Comparison of ENCODE assay signal across 8 mouse cellular contexts in the genomic region with DNA sequence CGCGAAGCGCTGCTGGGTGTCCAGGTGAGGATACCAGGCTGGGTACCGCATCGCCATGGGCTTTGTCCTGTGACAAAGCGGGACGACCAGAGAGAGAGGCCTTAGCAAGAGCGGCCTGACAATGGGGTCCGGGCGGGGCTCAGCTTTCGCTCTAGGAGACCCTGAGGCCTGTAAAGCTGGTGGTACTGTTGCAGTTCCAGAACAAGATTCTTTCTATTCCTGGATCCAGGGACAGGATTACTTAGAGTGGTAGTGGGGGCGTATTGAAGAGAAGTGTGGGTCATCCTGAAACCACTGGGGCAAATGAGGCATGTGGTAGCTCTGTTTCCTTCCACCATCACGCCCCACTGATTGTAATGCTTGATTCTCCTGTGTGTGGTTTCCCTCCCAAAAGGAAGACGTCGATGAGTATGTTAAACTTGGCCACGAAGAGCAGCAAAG. TPM values are rescaled to one million over a fixed set of nuclear protein-coding genes. Genes with fewer than 3 reads are reported as not detected.
A peak's percentile ranks its signal among the peaks of the same experiment; 100 is the strongest.
DNase-seq lines count a peak whose midpoint lies in the region; ATAC-seq and TF ChIP-seq lines count a peak whose summit lies in the region.

No protein-coding gene starts in this region.

- H3K27ac ChIP-seq in kidney, embryonic 14.5 days (ENCODE audit: low read depth, low read length) = peak overlapping the region; percentile 96
- H3K27ac ChIP-seq in heart, postnatal 0 days (ENCODE audit: low read depth) = peak overlapping the region; percentile 92

- no peaks in the 10 kb centered on the region for H3K27me3 ChIP-seq in kidney, embryonic 14.5 days (ENCODE audit: control insufficient read depth, insufficient read depth, low read length)
- H3K27me3 ChIP-seq in heart, postnatal 0 days (ENCODE audit: control insufficient read depth, insufficient read depth, low read length) = no peaks in the 10 kb centered on the region
- H3K27me3 ChIP-seq in megakaryocyte, embryonic 14.5 days (replicated peaks) = peaks cover 3% of the 10 kb centered on the region

- 0 out of 2 replicates have a peak, but pooled peaks have one; percentile 81 for ATAC-seq in kidney, embryonic 14.5 days (ENCODE audit: low FRiP score, low TSS enrichment)
- ATAC-seq in heart, postnatal 0 days (ENCODE audit: insufficient read depth, low read depth) = no peak

- peak overlapping the region; percentile 63 for H3K4me2 ChIP-seq in kidney, embryonic 14.5 days (replicated peaks; ENCODE audit: low read depth, low read length)
- peak overlapping the region; percentile 79 for H3K4me2 ChIP-seq in heart, postnatal 0 days (ENCODE audit: low read depth, low read length)

- DNase-seq in kidney, postnatal 25 days = no peak
- peak; percentile 75 for DNase-seq in R1 (ENCODE audit: low read depth, low spot score)
- no peak for DNase-seq in heart, postnatal 0 days (ENCODE audit: low spot score)
- no peak for DNase-seq in gastrocnemius, adult 8-10 months (ENCODE audit: low spot score in 2 of 2)
- DNase-seq in urinary bladder, postnatal 25 days (ENCODE audit: low spot score) = no peak
- DNase-seq in retina, postnatal 1 day = no peak

- WGBS in kidney, embryonic 14.5 days = under 1% methylated on average over 16 of the region's 16 CpGs
- 0% methylated on average over 16 of the region's 16 CpGs for WGBS in heart, postnatal 0 days

- TF ChIP-seq EP300 in heart, postnatal 0 days (IDR thresholded peaks at IDR 0.05; ENCODE audit: low read depth) = no peak

- TF ChIP-seq CTCF in heart, postnatal 0 days (IDR thresholded peaks at IDR 0.05; ENCODE audit: low read depth) = no peak

- H3K9me3 ChIP-seq in kidney, embryonic 14.5 days (ENCODE audit: control insufficient read depth, low read length) = no peaks in the 10 kb centered on the region
- no peaks in the 10 kb centered on the region for H3K9me3 ChIP-seq in heart, postnatal 0 days (replicated peaks; ENCODE audit: control insufficient read depth, low read length)
- H3K9me3 ChIP-seq in megakaryocyte, embryonic 14.5 days = no peaks in the 10 kb centered on the region

- H3K9ac ChIP-seq in kidney, embryonic 14.5 days (ENCODE audit: low read depth, low read length) = peak overlapping the region; percentile 96
- H3K9ac ChIP-seq in heart, postnatal 0 days (replicated peaks; ENCODE audit: low read depth, low read length) = peak overlapping the region; percentile 84

- peaks cover 12% of the 10 kb centered on the region; the same call in 1 of the 2 replicates for H3K4me1 ChIP-seq in kidney, embryonic 14.5 days (ENCODE audit: control insufficient read depth, insufficient read depth, low read length)
- peaks cover 7% of the 10 kb centered on the region for H3K4me1 ChIP-seq in heart, postnatal 0 days (ENCODE audit: control insufficient read depth, insufficient read depth)
- H3K4me1 ChIP-seq in megakaryocyte, embryonic 14.5 days = peaks cover 10% of the 10 kb centered on the region

- peaks cover 20% of the 10 kb centered on the region; the same call in 1 of the 2 replicates for H3K36me3 ChIP-seq in kidney, embryonic 14.5 days (ENCODE audit: control insufficient read depth, insufficient read depth, low read length)
- H3K36me3 ChIP-seq in heart, postnatal 0 days (replicated peaks; ENCODE audit: control insufficient read depth, insufficient read depth, low read length) = peaks cover 23% of the 10 kb centered on the region
- H3K36me3 ChIP-seq in megakaryocyte, embryonic 14.5 days (replicated peaks; ENCODE audit: low read length) = peaks cover 26% of the 10 kb centered on the region

- peak overlapping the region; percentile 80 for H3K4me3 ChIP-seq in kidney, embryonic 14.5 days (ENCODE audit: low read length)
- peak overlapping the region; percentile 74 for H3K4me3 ChIP-seq in heart, postnatal 0 days (ENCODE audit: low read depth, low read length)
- peak overlapping the region; percentile 98 for H3K4me3 ChIP-seq in megakaryocyte, embryonic 14.5 days (replicated peaks)

RNA-seq across cellular contexts. Expression of a gene that starts 0.6 kb away (rescaled TPM):
- 278 and 283 TPM in 2 replicates for polyA plus RNA-seq in kidney, embryonic 14.5 days (2014; fragmentation: Nextera tagmentation; extraction: Ambion mirVana)
- total RNA-seq in heart, postnatal 0 days (2014; rRNA removed; ENCODE audit: low replicate concordance) = 37.9 and 42.6 TPM in 2 replicates
- polyA plus RNA-seq in heart, postnatal 0 days (2015; fragmentation: Nextera tagmentation; extraction: Ambion mirVana) = 88.6 and 91.7 TPM in 2 replicates
- polyA plus RNA-seq in megakaryocyte, embryonic 14.5 days (2012; ENCODE audit: insufficient read depth, low replicate concordance) = 18.5 and 34.1 TPM in 2 replicates
- total RNA-seq in gastrocnemius, adult 8-10 months (2022) = 10 to 100 TPM; 19.0 to 21.3 (median 19.6) TPM

RNA-seq across cellular contexts. Expression of a gene that starts 31.9 kb away (rescaled TPM):
- not detected in 2 replicates for polyA plus RNA-seq in kidney, embryonic 14.5 days (2014; fragmentation: Nextera tagmentation; extraction: Ambion mirVana)
- not detected in 2 replicates for total RNA-seq in heart, postnatal 0 days (2014; rRNA removed; ENCODE audit: low replicate concordance)
- not detected in 2 replicates for polyA plus RNA-seq in heart, postnatal 0 days (2015; fragmentation: Nextera tagmentation; extraction: Ambion mirVana)
- polyA plus RNA-seq in megakaryocyte, embryonic 14.5 days (2012; ENCODE audit: insufficient read depth, low replicate concordance) = not detected in 2 replicates
- total RNA-seq in gastrocnemius, adult 8-10 months (2022) = not detected

RNA-seq across cellular contexts. Expression of a gene that starts 47.6 kb away (rescaled TPM):
- polyA plus RNA-seq in kidney, embryonic 14.5 days (2014; fragmentation: Nextera tagmentation; extraction: Ambion mirVana) = 0.28 and 0.53 TPM in 2 replicates
- 2.9 and 3.5 TPM in 2 replicates for total RNA-seq in heart, postnatal 0 days (2014; rRNA removed; ENCODE audit: low replicate concordance)
- polyA plus RNA-seq in heart, postnatal 0 days (2015; fragmentation: Nextera tagmentation; extraction: Ambion mirVana) = 1.1 and 1.4 TPM in 2 replicates
- polyA plus RNA-seq in megakaryocyte, embryonic 14.5 days (2012; ENCODE audit: insufficient read depth, low replicate concordance) = 22.0 and 29.4 TPM in 2 replicates
- under 1 TPM; 0.17 to 0.83 (median 0.32) TPM for total RNA-seq in gastrocnemius, adult 8-10 months (2022)
